ENCODE assay signal across 8 mouse cellular contexts in the genomic region with DNA sequence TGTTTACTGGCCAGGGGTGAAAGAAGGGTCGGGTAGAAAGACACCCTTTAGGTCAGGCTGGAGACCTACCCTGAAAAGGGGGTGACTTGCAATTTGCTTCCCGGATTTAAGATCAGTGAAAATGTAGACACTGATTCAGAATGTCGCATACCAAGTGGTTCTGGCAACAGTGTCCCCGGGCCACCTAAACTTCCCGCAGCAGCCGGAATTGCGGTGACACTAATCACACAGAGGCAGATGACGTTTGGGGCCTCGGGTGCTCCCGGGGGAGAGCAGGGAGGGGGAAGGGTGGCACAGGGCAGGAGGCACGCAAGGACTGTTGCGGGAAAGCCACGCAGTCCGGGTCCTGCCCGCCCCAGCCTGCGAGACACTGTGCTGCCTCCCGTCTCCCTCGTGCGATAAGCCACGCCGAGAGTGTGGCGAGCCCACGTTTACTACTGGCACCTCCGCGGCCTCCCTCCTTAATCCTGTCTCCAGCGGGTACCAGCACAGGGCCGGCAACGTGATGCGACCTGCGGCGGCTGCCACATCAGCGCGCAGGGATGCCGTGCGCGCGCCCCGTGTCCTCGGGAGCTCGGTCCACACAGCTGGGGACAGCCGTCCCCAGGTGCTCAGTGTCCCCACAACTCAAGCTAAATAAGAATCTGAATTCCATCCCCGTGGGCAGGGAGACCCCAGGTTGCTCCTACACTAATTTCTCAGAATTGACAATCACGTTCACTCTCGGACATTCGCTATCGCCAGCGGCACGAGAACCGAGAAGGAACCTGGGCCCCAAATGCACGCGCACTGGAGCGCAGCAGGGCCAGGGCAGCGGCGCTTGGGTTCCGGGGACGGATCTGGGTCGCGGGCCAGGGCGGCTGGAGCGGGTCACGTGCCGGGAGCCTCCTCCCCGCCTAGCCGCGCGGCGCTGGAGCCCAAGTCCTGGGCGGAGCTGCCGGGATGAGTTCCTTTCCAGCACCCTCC. TPM values are rescaled to one million over a fixed set of nuclear protein-coding genes. Genes with fewer than 3 reads are reported as not detected.
DNase-seq lines count a peak whose midpoint lies in the region; ATAC-seq and TF ChIP-seq lines count a peak whose summit lies in the region.

No protein-coding gene starts in this region.

- H3K27ac ChIP-seq in forebrain, embryonic 16.5 days (ENCODE audit: low read length): no peak overlapping the region
- H3K27ac ChIP-seq in liver, embryonic 16.5 days (ENCODE audit: low read length): no peak overlapping the region
- H3K27ac ChIP-seq in neural tube, embryonic 14.5 days (ENCODE audit: low read depth, low read length): peak overlapping the region; percentile 48; the same call in 1 of the 2 replicates

- peak overlapping the region; percentile 65 for H3K9ac ChIP-seq in forebrain, embryonic 16.5 days (replicated peaks; ENCODE audit: low read depth, low read length)
- no peak overlapping the region for H3K9ac ChIP-seq in liver, embryonic 16.5 days (ENCODE audit: low read depth, low read length)
- H3K9ac ChIP-seq in neural tube, embryonic 14.5 days (replicated peaks; ENCODE audit: low read depth, low read length): peak overlapping the region; percentile 59

- intact Hi-C loops in heart, postnatal 25 days (cut with DNase I): loop anchor here (5.0 kb wide), 1 partner anchor 119 kb away; a partner anchor contains a TSS

- under 1% methylated on average over 69 of the region's 69 CpGs for WGBS in forebrain, embryonic 16.5 days
- under 1% methylated on average over 68 of the region's 69 CpGs for WGBS in liver, embryonic 16.5 days (ENCODE audit: insufficient replicate concordance)
- under 1% methylated on average over 69 of the region's 69 CpGs for WGBS in neural tube, embryonic 14.5 days

- peak overlapping the region; percentile 99 for H3K4me2 ChIP-seq in forebrain, embryonic 16.5 days (ENCODE audit: low read length)
- H3K4me2 ChIP-seq in liver, embryonic 16.5 days (ENCODE audit: low read depth, low read length): peak overlapping the region; percentile 66
- H3K4me2 ChIP-seq in neural tube, embryonic 14.5 days (ENCODE audit: low read depth, low read length): peak overlapping the region; percentile 100

- peaks cover 93% of the 10 kb centered on the region for H3K27me3 ChIP-seq in E14TG2a.4 (ENCODE audit: insufficient read depth, low read length)
- H3K27me3 ChIP-seq in forebrain, embryonic 16.5 days (replicated peaks; ENCODE audit: control insufficient read depth, insufficient read depth, low read length): peaks cover 32% of the 10 kb centered on the region
- peaks cover 64% of the 10 kb centered on the region for H3K27me3 ChIP-seq in liver, embryonic 16.5 days (ENCODE audit: control insufficient read depth, insufficient read depth, low read depth, low read length)
- H3K27me3 ChIP-seq in neural tube, embryonic 14.5 days (ENCODE audit: control insufficient read depth, insufficient read depth, low read length): peaks cover 24% of the 10 kb centered on the region; the same call in 1 of the 2 replicates

- ATAC-seq in cerebellum, adult (ENCODE audit: insufficient number of reproducible peaks, low FRiP score, low TSS enrichment): peak; percentile 60
- peak; percentile 63 for ATAC-seq in forebrain, embryonic 16.5 days
- ATAC-seq in liver, embryonic 16.5 days (ENCODE audit: low read depth): peak; percentile 47; the same call in 1 of the 2 replicates
- ATAC-seq in neural tube, embryonic 14.5 days (ENCODE audit: low read depth): peak; percentile 58

- no peaks in the 10 kb centered on the region for H3K9me3 ChIP-seq in E14TG2a.4 (ENCODE audit: low read length)
- H3K9me3 ChIP-seq in forebrain, embryonic 16.5 days (ENCODE audit: control insufficient read depth, low read length): no peaks in the 10 kb centered on the region
- no peaks in the 10 kb centered on the region for H3K9me3 ChIP-seq in liver, embryonic 16.5 days (replicated peaks; ENCODE audit: control insufficient read depth, low read length)
- no peaks in the 10 kb centered on the region for H3K9me3 ChIP-seq in neural tube, embryonic 14.5 days (ENCODE audit: control insufficient read depth, low read length)

- peak overlapping the region; percentile 75 for H3K4me3 ChIP-seq in E14TG2a.4 (replicated peaks; ENCODE audit: low read length)
- H3K4me3 ChIP-seq in forebrain, embryonic 16.5 days (replicated peaks; ENCODE audit: low read length): peak overlapping the region; percentile 68
- H3K4me3 ChIP-seq in liver, embryonic 16.5 days (ENCODE audit: low read depth, low read length): peak overlapping the region; percentile 54
- H3K4me3 ChIP-seq in neural tube, embryonic 14.5 days (ENCODE audit: low read depth, low read length): peak overlapping the region; percentile 59

- peak; percentile 89 for DNase-seq in heart, postnatal 25 days (ENCODE audit: low spot score)
- peak; percentile 90 for DNase-seq in layer of hippocampus, adult 11-12 months (ENCODE audit: low spot score)
- peak; percentile 86 to 88 for DNase-seq in urinary bladder, adult 18-20 months (ENCODE audit: low spot score in 2 of 2)

- no peaks in the 10 kb centered on the region for H3K36me3 ChIP-seq in E14TG2a.4 (ENCODE audit: insufficient read depth, low read length)
- no peaks in the 10 kb centered on the region for H3K36me3 ChIP-seq in forebrain, embryonic 16.5 days (ENCODE audit: control insufficient read depth, insufficient read depth)
- H3K36me3 ChIP-seq in liver, embryonic 16.5 days (ENCODE audit: control insufficient read depth, insufficient read depth): no peaks in the 10 kb centered on the region
- H3K36me3 ChIP-seq in neural tube, embryonic 14.5 days (ENCODE audit: control insufficient read depth, insufficient read depth, low read length): no peaks in the 10 kb centered on the region

- no peak for TF ChIP-seq CTCF in E14TG2a.4 (conservative IDR thresholded peaks at IDR 0.05; ENCODE audit: low read length)

- peaks cover 32% of the 10 kb centered on the region for H3K4me1 ChIP-seq in E14TG2a.4 (replicated peaks; ENCODE audit: low read depth, low read length)
- peaks cover 34% of the 10 kb centered on the region for H3K4me1 ChIP-seq in forebrain, embryonic 16.5 days (replicated peaks; ENCODE audit: control insufficient read depth, insufficient read depth, low read length)
- peaks cover 3% of the 10 kb centered on the region for H3K4me1 ChIP-seq in liver, embryonic 16.5 days (ENCODE audit: control insufficient read depth, low read depth, low read length)
- H3K4me1 ChIP-seq in neural tube, embryonic 14.5 days (ENCODE audit: control insufficient read depth, insufficient read depth, low read length): peaks cover 14% of the 10 kb centered on the region

RNA-seq across cellular contexts. Expression of a gene that starts 0.8 kb away (rescaled TPM):
- 2.6 and 4.5 TPM in 2 replicates for polyA plus RNA-seq in forebrain, embryonic 16.5 days (2015; fragmentation: Nextera tagmentation; extraction: Ambion mirVana)
- total RNA-seq in heart, postnatal 25 days (2021): 10 to 100 TPM; 12.5 to 26.5 TPM
- 0.08 and 0.13 TPM in 2 replicates for polyA plus RNA-seq in liver, embryonic 16.5 days (2015; fragmentation: Nextera tagmentation; extraction: Ambion mirVana)
- polyA plus RNA-seq in neural tube, embryonic 14.5 days (2014; fragmentation: Nextera tagmentation; extraction: Ambion mirVana): 4.9 and 6.6 TPM in 2 replicates
